Mouse (Mus musculus) left cerebral cortex, adult 2 months (tissue): ENCODE results near the gene Jag1. TPM values are rescaled to one million over a fixed set of nuclear protein-coding genes. Genes with fewer than 3 reads are reported as not detected.

Source experiments
- DNase-seq, 2 experiments: peaks; one replicate each; pipeline ENCODE4 v3.0.0; 2021 to 2022; ENCODE audit warnings: low spot score in 2 of 2, mixed read lengths in 1 of 2; ENCODE audit errors: extremely low spot score in 1 of 2
- H3K27ac ChIP-seq: fragments of 200-600 bp; 2 replicates; pipeline ENCODE4 v1.8.1; 2022
- H3K4me3 ChIP-seq: fragments of 200-600 bp; 2 replicates; pipeline ENCODE4 v1.8.1; 2022
- CTCF ChIP-seq: fragments of 200-600 bp; IDR thresholded peaks from 2 replicates; pipeline ENCODE4 v1.8.1; 2022; ENCODE audit warnings: antibody characterized with exemption, mild to moderate bottlenecking, moderate library complexity
- intact Hi-C: fragments of 180-260 bp; cut with DNase I; formaldehyde crosslinking; loops from one replicate; pipeline ENCODE4 v1.15.1; 2025
- total RNA-seq, 2 experiments: library from RNA; stranded (reverse); gene quantifications; 2 replicates each; pipeline ENCODE4 v1.2.3; 2021

Gene Jag1
- total RNA-seq, 2 experiments from 2014 or later = 5.2 to 6.7 TPM

DNA sequence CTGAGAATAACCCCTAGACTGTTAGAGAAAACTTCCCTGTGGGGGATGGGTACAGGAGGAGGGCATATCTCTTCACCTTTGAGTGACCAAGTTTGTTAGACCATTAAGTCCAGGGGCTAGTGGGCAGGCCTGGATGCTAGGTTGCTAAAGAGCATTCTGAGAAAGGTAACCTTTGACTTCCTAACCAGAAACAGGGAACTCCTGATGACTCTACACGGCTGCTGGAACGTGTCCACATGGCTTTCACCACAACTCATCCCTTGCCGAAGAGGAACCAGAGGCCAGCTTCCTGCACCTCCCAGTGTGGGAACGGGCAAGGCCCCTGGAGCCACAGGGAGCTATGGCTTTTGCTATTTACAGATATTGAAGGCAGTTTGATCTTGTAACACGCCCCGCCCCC lies 36.0 kb downstream of the Jag1 start:
- Histone ChIP-seq H3K27ac (no peak overlapping the region), H3K4me3 (no peak overlapping the region)
- no peak for DNase-seq
- TF ChIP-seq CTCF = no peak
- intact Hi-C loops = loop anchor here (10.0 kb wide), 1 partner anchor 166 kb away; no protein-coding TSS in a partner anchor

DNA sequence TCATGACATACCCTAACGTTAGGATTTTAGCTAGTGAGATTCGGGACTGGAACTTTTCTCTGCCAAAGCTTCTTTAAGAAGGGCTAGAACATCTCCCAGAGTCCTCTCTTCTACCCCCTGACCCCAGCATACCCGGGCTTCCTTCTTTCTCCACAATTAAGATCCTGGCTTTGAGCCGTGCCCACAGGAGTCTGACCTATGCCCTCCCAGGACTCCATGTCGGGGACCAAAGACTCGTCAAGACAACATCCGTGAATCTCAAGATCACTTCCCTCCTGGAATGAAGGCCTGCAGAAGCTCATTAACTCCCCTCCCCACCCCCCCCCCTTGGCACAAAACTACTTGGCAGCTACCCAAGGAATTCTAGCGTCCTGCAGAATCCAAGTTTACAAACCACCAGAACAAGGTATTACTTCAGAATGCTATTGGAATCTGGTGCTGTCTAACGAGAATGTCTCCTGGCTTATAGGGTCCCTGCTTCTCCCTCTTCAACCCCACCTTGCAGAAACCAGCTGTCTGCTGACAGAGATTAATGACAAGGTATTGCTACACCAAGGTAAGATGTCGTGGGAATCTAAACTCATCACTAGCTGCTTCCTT lies 36.6 kb downstream of the Jag1 start:
- no peak overlapping the region for H3K27ac ChIP-seq
- DNase-seq = no peak
- intact Hi-C loops = loop anchor here (10.0 kb wide), 1 partner anchor 165 kb away; no protein-coding TSS in a partner anchor
- TF ChIP-seq CTCF = no peak
- no peak overlapping the region for H3K4me3 ChIP-seq

DNA sequence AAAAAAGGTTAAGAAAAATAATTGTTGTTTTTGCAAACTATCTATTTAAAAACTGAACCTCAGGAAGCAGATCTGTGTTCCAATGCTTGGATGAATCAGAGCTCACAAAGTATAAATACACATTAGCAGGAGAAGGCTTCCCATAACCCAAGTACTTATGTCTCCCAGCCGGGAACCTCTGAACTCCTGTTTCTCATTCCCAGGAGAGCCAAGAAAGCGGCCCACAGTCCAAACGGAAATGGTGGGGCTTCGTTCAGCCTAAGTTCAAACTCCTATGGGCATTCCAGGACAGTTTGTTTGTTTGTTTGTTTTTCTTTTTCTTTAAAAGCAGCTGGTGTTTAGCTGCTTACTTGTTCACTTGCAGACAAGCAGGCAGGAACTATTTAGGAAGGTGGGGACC lies 37.7 kb downstream of the Jag1 start:
- no peak overlapping the region for H3K27ac ChIP-seq
- TF ChIP-seq CTCF = no peak
- no peak overlapping the region for H3K4me3 ChIP-seq
- intact Hi-C loops = no loop called here
- DNase-seq = no peak

DNA sequence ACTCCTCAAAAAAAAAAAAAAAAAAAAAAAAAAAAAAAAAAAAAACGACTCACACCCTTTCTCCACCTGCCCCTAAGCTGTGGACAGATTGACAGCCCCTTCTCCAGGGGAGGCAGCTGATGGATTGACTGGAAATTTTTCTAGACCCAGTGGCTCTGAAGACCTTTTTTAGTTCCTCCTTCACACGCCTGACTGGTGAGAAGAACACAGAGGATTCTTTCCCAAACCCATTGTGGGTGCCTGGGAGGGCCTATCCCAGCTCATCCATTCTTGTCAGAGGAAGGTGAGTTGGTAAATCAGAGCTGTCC lies 42.2 kb downstream of the Jag1 start:
- no peak for TF ChIP-seq CTCF
- DNase-seq = no peak
- Histone ChIP-seq H3K27ac (no peak overlapping the region), H3K4me3 (no peak overlapping the region)
- intact Hi-C loops = no loop called here

DNA sequence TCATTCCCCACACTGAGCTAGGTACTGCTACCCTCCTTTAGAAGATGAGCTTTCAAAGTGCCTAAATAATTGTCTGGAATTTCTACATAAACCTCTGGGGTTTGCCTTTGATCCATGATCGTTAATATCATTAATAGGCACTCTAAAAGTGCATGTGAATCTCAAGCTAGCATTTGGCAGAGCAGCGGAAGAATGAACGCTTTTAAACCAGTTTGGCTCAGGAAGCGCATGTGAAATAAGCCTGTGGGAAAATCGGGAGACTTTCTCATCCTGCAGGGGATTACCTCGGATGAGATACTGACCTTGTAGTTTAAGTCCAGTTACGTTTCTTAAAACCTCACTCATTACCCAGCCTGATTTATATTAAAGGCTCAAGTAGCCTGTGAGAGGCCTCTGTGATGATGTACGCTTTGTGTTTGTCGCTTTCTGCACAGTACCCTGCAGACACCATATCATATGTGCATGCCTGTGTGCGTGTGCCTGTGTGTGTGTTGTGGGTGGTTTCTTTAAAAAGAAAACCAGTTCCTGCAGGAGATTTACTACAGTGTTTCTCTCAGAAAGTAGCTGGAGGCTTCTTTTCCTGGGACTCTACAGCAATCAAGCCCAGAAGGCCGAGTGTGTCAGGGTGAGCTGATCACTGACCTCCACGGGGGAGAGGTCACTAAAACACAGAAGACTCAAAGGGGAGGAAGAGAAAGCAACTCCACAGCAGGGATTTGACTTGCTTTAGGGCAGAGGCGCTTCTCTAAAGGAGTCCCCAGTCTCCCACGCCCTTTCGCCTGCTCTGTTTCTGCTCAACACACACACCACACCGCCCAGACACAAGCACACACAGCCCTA lies 42.8 kb downstream of the Jag1 start:
- intact Hi-C loops = no loop called here
- no peak overlapping the region for H3K27ac ChIP-seq
- no peak for DNase-seq
- H3K4me3 ChIP-seq = no peak overlapping the region
- TF ChIP-seq CTCF = no peak

DNA sequence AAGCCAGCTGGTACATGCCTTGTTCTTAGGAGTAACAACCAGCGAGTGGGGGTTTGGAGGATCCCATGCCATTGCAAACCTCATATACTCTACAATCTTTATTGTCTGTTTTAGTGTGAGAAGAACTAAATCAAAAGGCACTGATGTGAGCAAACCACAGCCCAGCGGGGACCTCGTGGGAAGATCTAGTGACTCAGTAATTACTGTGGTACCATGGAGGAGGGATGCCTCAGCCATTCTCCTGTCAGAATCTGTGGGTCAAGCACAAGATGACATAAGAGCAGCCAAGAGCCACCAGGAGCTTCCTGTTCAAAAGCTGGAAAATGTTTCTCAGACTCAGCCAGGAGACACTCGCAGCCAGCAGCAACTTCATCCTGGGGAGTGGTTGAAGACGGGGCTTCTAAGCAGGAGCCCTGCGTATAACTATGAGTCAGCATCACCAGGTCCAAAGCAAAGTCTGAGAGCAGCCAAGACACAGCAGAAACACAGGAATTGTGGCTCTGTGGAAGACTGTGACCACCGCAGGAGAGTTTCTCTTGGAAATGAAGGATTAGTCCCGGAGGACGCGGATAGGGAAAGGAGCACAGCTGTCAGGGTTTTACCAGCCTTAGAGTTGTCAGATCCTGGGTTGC lies 48.8 kb downstream of the Jag1 start:
- H3K27ac ChIP-seq = no peak overlapping the region
- DNase-seq = no peak
- no peak overlapping the region for H3K4me3 ChIP-seq
- no peak for TF ChIP-seq CTCF
- intact Hi-C loops = no loop called here

DNA sequence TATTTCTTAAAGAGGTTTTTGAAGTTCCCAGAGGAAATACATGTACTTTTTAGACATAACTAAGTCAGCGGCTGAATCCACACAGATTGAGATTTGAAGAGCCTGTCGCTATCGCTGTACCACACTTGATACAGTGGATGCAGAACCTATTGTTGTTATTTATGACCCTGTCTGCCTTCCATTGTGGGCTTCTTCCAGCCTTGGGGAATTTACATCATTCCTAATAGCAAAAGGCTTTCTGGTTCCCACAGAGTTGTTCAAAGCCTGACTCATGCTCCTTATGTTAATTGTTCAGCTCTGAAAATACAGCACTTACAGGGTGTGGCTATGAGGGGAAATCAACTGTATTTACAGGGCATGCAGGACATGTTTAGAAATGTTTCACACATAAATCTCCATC lies 51.9 kb downstream of the Jag1 start:
- intact Hi-C loops = no loop called here
- Histone ChIP-seq H3K4me3 (no peak overlapping the region), H3K27ac (no peak overlapping the region)
- DNase-seq = no peak
- TF ChIP-seq CTCF = no peak

DNA sequence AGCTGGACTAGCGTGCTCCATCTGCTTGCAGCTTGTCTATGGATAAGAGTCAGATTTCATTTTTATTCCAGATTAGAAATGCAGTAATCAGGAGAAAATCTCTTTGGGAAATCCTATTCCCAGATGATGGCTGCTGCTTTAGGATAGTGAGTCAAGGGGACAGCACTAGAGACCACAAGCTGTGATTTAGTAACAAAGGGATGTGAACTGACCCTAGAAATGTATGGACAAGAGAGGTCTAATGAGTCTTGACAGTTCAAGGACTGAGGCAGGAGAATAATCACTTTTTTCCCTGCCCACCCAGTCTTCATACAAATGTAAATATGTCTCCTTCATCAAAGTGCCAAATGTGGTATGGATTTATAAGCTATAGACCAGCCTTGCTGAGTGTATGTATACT lies 52.6 kb downstream of the Jag1 start:
- Histone ChIP-seq H3K27ac (no peak overlapping the region), H3K4me3 (no peak overlapping the region)
- TF ChIP-seq CTCF = no peak
- intact Hi-C loops = no loop called here
- DNase-seq = no peak

DNA sequence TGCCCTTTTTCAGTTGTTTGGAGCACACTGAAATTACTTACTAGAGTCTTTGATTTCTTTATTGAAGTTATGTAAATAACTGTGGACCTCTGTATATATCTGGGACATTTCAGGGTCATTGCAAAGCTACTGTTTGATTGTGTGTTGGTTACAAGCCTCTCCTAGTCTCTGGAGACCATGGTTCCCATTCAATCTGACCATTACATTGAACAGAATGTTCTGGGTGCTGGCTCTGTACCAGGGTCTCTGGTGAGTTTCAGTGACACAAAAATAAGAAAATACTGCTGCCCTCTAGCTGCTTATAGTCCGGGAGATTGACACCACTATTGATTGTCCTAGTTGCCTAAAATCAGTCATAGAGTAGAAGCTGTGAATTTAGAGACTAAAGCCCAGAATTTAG lies 66.5 kb downstream of the Jag1 start:
- TF ChIP-seq CTCF = no peak

DNA sequence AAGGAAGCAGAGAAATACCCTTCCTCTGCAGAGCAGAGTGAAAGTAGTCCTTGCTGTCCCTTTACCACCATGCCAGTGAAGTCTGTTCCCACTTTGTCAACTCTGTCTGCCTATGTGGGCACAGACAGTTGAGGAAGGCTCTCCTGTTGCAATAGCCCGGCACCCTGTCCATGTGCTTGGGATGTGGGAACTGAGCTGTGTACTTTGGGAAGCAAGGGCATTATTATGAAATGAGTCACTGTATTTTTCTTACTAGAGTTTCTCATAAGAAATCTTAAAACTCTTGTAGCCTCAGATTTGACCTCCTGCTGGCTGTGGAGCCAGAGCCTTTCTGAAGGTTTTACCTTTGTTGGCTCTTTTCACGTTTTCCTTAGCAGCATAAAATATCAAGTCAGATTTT lies 67.1 kb downstream of the Jag1 start:
- intact Hi-C loops = no loop called here
- TF ChIP-seq CTCF = no peak
- no peak overlapping the region for H3K27ac ChIP-seq
- H3K4me3 ChIP-seq = no peak overlapping the region
- no peak for DNase-seq

More for the DNA sequence above, 66.5 kb downstream of the Jag1 start:
- intact Hi-C loops = no loop called here
- no peak for DNase-seq
- Histone ChIP-seq H3K4me3 (no peak overlapping the region), H3K27ac (no peak overlapping the region)

DNA sequence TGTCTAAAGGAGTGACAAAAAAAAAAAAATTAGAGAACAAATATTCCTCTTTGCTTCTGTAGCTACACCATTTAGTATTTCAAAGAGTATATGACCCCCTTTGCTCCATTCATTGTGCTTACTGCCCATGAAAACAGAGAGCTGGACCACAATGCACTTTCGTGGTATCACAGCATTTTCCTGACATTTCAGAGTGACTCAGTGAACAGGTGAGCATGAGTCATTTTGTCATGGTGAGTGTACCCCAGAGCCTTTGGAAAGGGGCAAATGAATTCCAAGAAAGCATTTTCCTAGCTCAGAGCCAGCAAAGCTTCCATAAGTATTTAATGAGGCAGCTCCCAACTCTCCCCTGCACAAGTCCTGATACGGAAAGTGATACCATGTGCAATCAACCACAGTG lies 72.3 kb downstream of the Jag1 start:
- no peak overlapping the region for H3K4me3 ChIP-seq
- H3K27ac ChIP-seq = no peak overlapping the region
- no peak for DNase-seq
- intact Hi-C loops = no loop called here
- TF ChIP-seq CTCF = no peak

Other genes starting within 250 kb of the Jag1 start
- gene AL731706.2, start 231.0 kb downstream of the Jag1 start, total RNA-seq = 10 to 100 TPM in 1 of 2 experiments, 1 to 10 TPM in 1; 9.6 to 10.8 TPM
- 1 to 10 TPM; 8.2 to 8.3 TPM for gene Slx4ip, start 225.4 kb downstream of the Jag1 start, total RNA-seq
- gene AL731706.1, start 225.3 kb downstream of the Jag1 start, total RNA-seq = 10 to 100 TPM; 18.4 to 22.8 TPM
- 10 to 100 TPM; 22.0 to 27.1 TPM for gene Mkks, start 225.3 kb downstream of the Jag1 start, total RNA-seq